Mouse (Mus musculus): ENCODE results near the gene Slc25a27.

- TF ChIP-seq POLR2A (IDR thresholded peaks at IDR 0.05; ENCODE audit: borderline replicate concordance, insufficient read depth, low read length) (no peak), CTCF (IDR thresholded peaks at IDR 0.05; ENCODE audit: borderline replicate concordance, insufficient read depth, low read depth, low read length) (no peak)
Measured at GRCm38 (mm10) chr17:43622076-43622475, 44.9 kb downstream of the Slc25a27 start.

Measured in cerebellum, adult 2 months (tissue).